Mouse (Mus musculus) heart, embryonic 11.5 days (tissue): Measurements from ENCODE around the gene Nsmce4a. TPM values are rescaled to one million over a fixed set of nuclear protein-coding genes. Genes with fewer than 3 reads are reported as not detected.

Experiments
- ATAC-seq: fragments of 200-750 bp; cut with Nextera tagmentation; replicated peaks from 2 replicates; pipeline ENCODE4 v1.8.0; 2017; ENCODE audit warnings: moderate library complexity; ENCODE audit not compliant: insufficient number of reproducible peaks, low FRiP score, low TSS enrichment
- H3K27ac ChIP-seq: fragments of 300-500 bp; sonication (generic); 2 replicates; pipeline ENCODE4 v1.5.1; 2014; ENCODE audit warnings: mild to moderate bottlenecking, low read depth, low read length
- H3K27me3 ChIP-seq: fragments of 300-500 bp; sonication (generic); 2 replicates; pipeline ENCODE4 v1.6.1; 2014; ENCODE audit warnings: mild to moderate bottlenecking, low read length, mixed read lengths; ENCODE audit not compliant: control insufficient read depth, insufficient read depth
- H3K36me3 ChIP-seq: fragments of 300-500 bp; sonication (generic); 2 replicates; pipeline ENCODE4 v1.6.1; 2014; ENCODE audit warnings: mild to moderate bottlenecking, low read length, moderate library complexity, mixed read lengths; ENCODE audit not compliant: control insufficient read depth, insufficient read depth
- H3K4me1 ChIP-seq: fragments of 300-500 bp; sonication (generic); 2 replicates; pipeline ENCODE4 v1.6.1; 2014; ENCODE audit warnings: low read length; ENCODE audit not compliant: control insufficient read depth, insufficient read depth
- H3K4me2 ChIP-seq: fragments of 300-500 bp; sonication (generic); 2 replicates; pipeline ENCODE4 v1.6.1; 2014; ENCODE audit warnings: mild to moderate bottlenecking, moderate library complexity
- H3K4me3 ChIP-seq: fragments of 300-500 bp; sonication (generic); 2 replicates; pipeline ENCODE4 v1.5.1; 2014; ENCODE audit warnings: low read depth, low read length
- H3K9ac ChIP-seq: fragments of 300-500 bp; sonication (generic); 2 replicates; pipeline ENCODE4 v1.6.1; 2014; ENCODE audit warnings: mild to moderate bottlenecking, low read depth, low read length, moderate library complexity
- H3K9me3 ChIP-seq: fragments of 300-500 bp; sonication (generic); replicated peaks from 2 replicates; pipeline ENCODE4 v1.6.1; 2016; ENCODE audit warnings: low read length; ENCODE audit not compliant: control insufficient read depth
- WGBS: fragments of 180-500 bp; shearing (Covaris S2); extraction: QIAGEN DNeasy Blood & Tissue Kit; methylation state at CpG from one replicate; pipeline ENCODE4 v1.1.7; 2014; ENCODE audit not compliant: insufficient replicate concordance; 5-methylcytosine and 5-hydroxymethylcytosine counted together
- polyA plus RNA-seq: library from polyadenylated mRNA; unstranded; fragments of >200 nt; fragmentation: Nextera tagmentation; extraction: Ambion mirVana; gene quantifications from 2 replicates; pipeline ENCODE4 v1.2.1, GENCODE M21; 2014

Gene Nsmce4a
- polyA plus RNA-seq, 1 experiment from 2014 or later: 146 TPM

- no peaks in the 10 kb centered on the region for H3K27me3 ChIP-seq
- 89% methylated on average over 10 of the region's 10 CpGs for WGBS
- ATAC-seq: no peak
- no peak overlapping the region for H3K27ac ChIP-seq
- H3K4me3 ChIP-seq: no peak overlapping the region
- no peaks in the 10 kb centered on the region for H3K9me3 ChIP-seq
- H3K4me1 ChIP-seq: peaks cover 5% of the 10 kb centered on the region
- no peaks in the 10 kb centered on the region for H3K36me3 ChIP-seq
- H3K4me2 ChIP-seq: no peak overlapping the region
- H3K9ac ChIP-seq: no peak overlapping the region
These were observed 828 bp upstream of the Nsmce4a start for GRCm38 (mm10) chr7:130573746-130574145.

- ATAC-seq: no peak
- Histone ChIP-seq H3K9me3 (no peaks in the 10 kb centered on the region), H3K4me2 (no peak overlapping the region), H3K9ac (no peak overlapping the region), H3K27ac (no peak overlapping the region), H3K4me3 (no peak overlapping the region), H3K4me1 (peaks cover 5% of the 10 kb centered on the region), H3K27me3 (no peaks in the 10 kb centered on the region), H3K36me3 (no peaks in the 10 kb centered on the region)
- 84% methylated on average over 7 of the region's 7 CpGs for WGBS
These were observed 2.4 kb downstream of the Nsmce4a start for GRCm38 (mm10) chr7:130570472-130570871.

DNA sequence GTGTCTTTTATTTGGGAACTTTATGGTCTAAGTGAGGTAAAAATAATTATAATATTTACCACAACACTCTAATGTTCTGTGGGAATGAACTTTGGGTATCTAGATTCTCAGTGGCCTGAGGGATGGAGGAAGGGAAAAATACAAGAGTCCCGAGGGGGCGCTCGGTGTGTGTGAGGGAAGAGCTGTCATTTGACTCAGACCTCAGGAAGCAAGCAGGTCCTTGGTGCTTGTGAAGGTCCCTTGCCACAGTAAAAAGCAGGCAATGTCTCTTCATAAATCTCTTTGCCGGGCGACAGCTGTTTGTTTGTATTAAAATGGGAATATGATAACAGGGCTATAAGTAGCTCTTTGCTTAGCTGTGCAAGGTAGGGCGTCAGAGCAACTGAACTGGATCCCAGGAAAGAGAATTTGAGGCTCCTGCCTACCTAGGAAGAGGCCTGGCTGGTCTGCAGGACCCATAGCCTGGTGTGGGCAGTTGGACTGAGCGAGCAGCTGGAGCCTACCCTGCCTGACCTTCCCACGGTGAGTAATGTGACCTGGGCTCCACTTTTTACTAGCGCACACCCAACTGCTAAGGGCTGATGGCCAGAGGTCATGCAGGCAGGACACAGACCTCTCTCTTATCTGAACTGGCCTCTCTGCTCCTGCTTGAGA, 4.0 kb downstream of the Nsmce4a start:
- Histone ChIP-seq H3K27ac (no peak overlapping the region), H3K36me3 (no peaks in the 10 kb centered on the region), H3K4me2 (no peak overlapping the region), H3K4me1 (peaks cover 5% of the 10 kb centered on the region), H3K4me3 (no peak overlapping the region), H3K27me3 (no peaks in the 10 kb centered on the region), H3K9me3 (no peaks in the 10 kb centered on the region), H3K9ac (no peak overlapping the region)
- 41% methylated on average over 9 of the region's 9 CpGs for WGBS
- ATAC-seq: no peak

- no peak overlapping the region for H3K9ac ChIP-seq
- peaks cover 5% of the 10 kb centered on the region for H3K4me1 ChIP-seq
- H3K27me3 ChIP-seq: no peaks in the 10 kb centered on the region
- no peak overlapping the region for H3K4me3 ChIP-seq
- ATAC-seq: no peak
- no peaks in the 10 kb centered on the region for H3K9me3 ChIP-seq
- no peaks in the 10 kb centered on the region for H3K36me3 ChIP-seq
- H3K4me2 ChIP-seq: no peak overlapping the region
- 52% methylated on average over 3 of the region's 3 CpGs for WGBS
- H3K27ac ChIP-seq: no peak overlapping the region
These were observed 8.3 kb downstream of the Nsmce4a start for GRCm38 (mm10) chr7:130564596-130564995.

DNA sequence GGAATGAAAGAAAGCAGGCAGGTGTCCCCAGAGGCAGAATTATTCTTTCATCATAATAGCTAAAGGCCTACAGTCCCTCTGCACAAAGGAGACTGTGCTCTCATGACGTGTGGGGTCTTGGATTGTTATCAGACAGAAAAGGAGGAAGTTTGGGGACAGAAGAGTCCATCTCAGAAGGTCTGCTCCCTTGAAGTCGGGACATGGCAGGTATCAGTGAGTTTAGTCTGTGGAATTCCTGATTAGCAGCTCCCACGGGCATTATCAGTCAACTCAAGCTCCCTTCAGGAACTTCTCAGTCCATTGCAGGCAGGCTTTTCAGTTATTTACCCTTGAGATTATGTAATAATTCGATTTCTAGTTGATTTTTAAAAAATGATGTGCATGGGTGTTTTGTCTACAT, 9.0 kb downstream of the Nsmce4a start:
- Histone ChIP-seq H3K36me3 (no peaks in the 10 kb centered on the region), H3K4me2 (no peak overlapping the region), H3K9me3 (no peaks in the 10 kb centered on the region), H3K4me1 (peaks cover 2% of the 10 kb centered on the region; the same call in 1 of the 2 replicates), H3K9ac (no peak overlapping the region), H3K27ac (no peak overlapping the region), H3K27me3 (no peaks in the 10 kb centered on the region), H3K4me3 (no peak overlapping the region)
- 44% methylated on average over 4 of the region's 4 CpGs for WGBS
- no peak for ATAC-seq

GRCm38 (mm10) chr7:130563276-130563675, 9.6 kb downstream of the Nsmce4a start:
- no peaks in the 10 kb centered on the region for H3K4me1 ChIP-seq
- H3K36me3 ChIP-seq: no peaks in the 10 kb centered on the region
- 77% methylated on average over 4 of the region's 4 CpGs for WGBS
- H3K4me2 ChIP-seq: no peak overlapping the region
- no peak overlapping the region for H3K9ac ChIP-seq
- no peaks in the 10 kb centered on the region for H3K27me3 ChIP-seq
- no peak for ATAC-seq
- H3K4me3 ChIP-seq: no peak overlapping the region
- H3K27ac ChIP-seq: no peak overlapping the region
- H3K9me3 ChIP-seq: no peaks in the 10 kb centered on the region

- no peak overlapping the region for H3K4me2 ChIP-seq
- H3K4me3 ChIP-seq: no peak overlapping the region
- 67% methylated on average over 1 of the region's 1 CpGs for WGBS
- H3K4me1 ChIP-seq: no peaks in the 10 kb centered on the region
- H3K36me3 ChIP-seq: no peaks in the 10 kb centered on the region
- H3K9me3 ChIP-seq: no peaks in the 10 kb centered on the region
- H3K27me3 ChIP-seq: no peaks in the 10 kb centered on the region
- no peak overlapping the region for H3K9ac ChIP-seq
- H3K27ac ChIP-seq: no peak overlapping the region
- ATAC-seq: no peak
These were observed 12.0 kb downstream of the Nsmce4a start for GRCm38 (mm10) chr7:130560933-130561332.

DNA sequence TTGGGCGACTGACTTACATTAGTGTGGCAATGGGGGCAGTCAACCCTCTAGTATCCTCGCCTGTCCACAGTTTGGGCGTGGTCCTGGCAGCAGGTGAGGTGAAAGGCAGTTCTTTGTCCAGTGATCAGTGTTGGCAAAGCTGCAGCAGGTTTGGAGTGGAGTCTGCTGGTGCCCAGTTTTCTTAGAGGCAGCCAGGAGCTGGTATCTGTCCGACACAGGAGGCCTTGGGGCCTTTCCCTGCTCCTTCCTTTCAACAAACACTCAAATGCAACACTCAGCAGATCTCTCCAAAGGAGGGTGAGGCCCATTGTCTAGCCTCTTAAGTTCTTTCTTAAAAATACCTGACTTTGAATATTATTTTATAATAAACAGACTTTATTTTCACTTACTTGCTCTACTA, 14.3 kb downstream of the Nsmce4a start:
- 72% methylated on average over 4 of the region's 4 CpGs for WGBS

GRCm38 (mm10) chr7:130555597-130555996, 17.3 kb downstream of the Nsmce4a start:
- 79% methylated on average over 5 of the region's 5 CpGs for WGBS
- Histone ChIP-seq H3K4me1 (peaks cover 3% of the 10 kb centered on the region; the same call in 1 of the 2 replicates), H3K27ac (no peak overlapping the region), H3K27me3 (no peaks in the 10 kb centered on the region), H3K36me3 (no peaks in the 10 kb centered on the region), H3K4me2 (no peak overlapping the region), H3K9me3 (no peaks in the 10 kb centered on the region), H3K9ac (no peak overlapping the region), H3K4me3 (no peak overlapping the region)
- no peak for ATAC-seq

More for the DNA sequence above, 14.3 kb downstream of the Nsmce4a start:
- Histone ChIP-seq H3K4me3 (no peak overlapping the region), H3K27me3 (no peaks in the 10 kb centered on the region), H3K4me2 (no peak overlapping the region), H3K9me3 (no peaks in the 10 kb centered on the region), H3K9ac (no peak overlapping the region), H3K4me1 (no peaks in the 10 kb centered on the region), H3K27ac (no peak overlapping the region), H3K36me3 (no peaks in the 10 kb centered on the region)
- ATAC-seq: no peak
